Mouse (Mus musculus) embryonic fibroblast, embryonic 13.5 days (primary cell): ENCODE measurements around the gene Marveld2. TPM values are rescaled to one million over a fixed set of nuclear protein-coding genes. Genes with fewer than 3 reads are reported as not detected.

ENCODE experiments used
- H3K27ac ChIP-seq: 2 replicates; pipeline ENCODE4 v1.5.1; 2012; ENCODE audit warnings: low read length, control low read depth, inconsistent platforms; ENCODE audit not compliant: insufficient read depth
- H3K4me1 ChIP-seq: 2 replicates; pipeline ENCODE4 v1.6.1; 2011; ENCODE audit warnings: low read length; ENCODE audit not compliant: control insufficient read depth, insufficient read depth
- H3K4me3 ChIP-seq: 2 replicates; pipeline ENCODE4 v1.5.1; 2011; ENCODE audit warnings: mild to moderate bottlenecking, control low read depth, low read length; ENCODE audit not compliant: insufficient read depth
- CTCF ChIP-seq: IDR thresholded peaks from 2 replicates; pipeline ENCODE4 v1.5.1; 2011; ENCODE audit warnings: mild to moderate bottlenecking, control low read depth, low read length, moderate library complexity, borderline replicate concordance; ENCODE audit not compliant: insufficient read depth
- POLR2A ChIP-seq: IDR thresholded peaks from 2 replicates; pipeline ENCODE4 v1.6.1; 2011; ENCODE audit warnings: low read depth, mild to moderate bottlenecking, control low read depth, low read length, moderate library complexity
- polyA plus RNA-seq: library from polyadenylated mRNA; stranded (reverse); fragments of >200 nt; gene quantifications from 2 replicates; pipeline ENCODE4 v1.2.4, GENCODE M21; 2011; ENCODE audit warnings: low read depth; ENCODE audit not compliant: missing spikeins, insufficient read length

The Marveld2 gene
- polyA plus RNA-seq, 1 experiment, result not detected

GRCm38 (mm10) chr13:100579220-100579619 lies 37.6 kb downstream of the Marveld2 start:
- TF ChIP-seq CTCF (no peak), POLR2A (no peak)
- 0 out of 2 replicates have a peak, but pooled peaks cover 3% of the 10 kb centered on the region for H3K4me1 ChIP-seq
- H3K4me3 ChIP-seq, result no peak overlapping the region
- no peak overlapping the region for H3K27ac ChIP-seq

GRCm38 (mm10) chr13:100575950-100576349 lies 40.8 kb downstream of the Marveld2 start:
- H3K4me1 ChIP-seq, result no peaks in the 10 kb centered on the region
- TF ChIP-seq CTCF (no peak), POLR2A (no peak)
- H3K4me3 ChIP-seq, result no peak overlapping the region
- H3K27ac ChIP-seq, result no peak overlapping the region

GRCm38 (mm10) chr13:100570713-100571112 lies 46.1 kb downstream of the Marveld2 start:
- no peaks in the 10 kb centered on the region for H3K4me1 ChIP-seq
- no peak overlapping the region for H3K4me3 ChIP-seq
- TF ChIP-seq POLR2A (no peak), CTCF (no peak)
- no peak overlapping the region for H3K27ac ChIP-seq

- no peak overlapping the region for H3K4me3 ChIP-seq
- TF ChIP-seq CTCF, result no peak
- TF ChIP-seq POLR2A, result no peak
- no peak overlapping the region for H3K27ac ChIP-seq
- no peaks in the 10 kb centered on the region for H3K4me1 ChIP-seq
Measured at GRCm38 (mm10) chr13:100568359-100568758, 48.4 kb downstream of the Marveld2 start.

- Histone ChIP-seq H3K4me1 (no peaks in the 10 kb centered on the region), H3K4me3 (no peak overlapping the region), H3K27ac (no peak overlapping the region)
- TF ChIP-seq POLR2A, result no peak
- no peak for TF ChIP-seq CTCF
Measured at GRCm38 (mm10) chr13:100559449-100559848, 57.3 kb downstream of the Marveld2 start.

- Histone ChIP-seq H3K4me3 (no peak overlapping the region), H3K4me1 (no peaks in the 10 kb centered on the region), H3K27ac (no peak overlapping the region)
- TF ChIP-seq POLR2A, result no peak
Measured at GRCm38 (mm10) chr13:100557011-100557410, 59.8 kb downstream of the Marveld2 start.

- H3K4me3 ChIP-seq, result peak overlapping the region; percentile 40
- H3K27ac ChIP-seq, result no peak overlapping the region
- H3K4me1 ChIP-seq, result no peaks in the 10 kb centered on the region
- no peak for TF ChIP-seq CTCF
- TF ChIP-seq POLR2A, result no peak
Measured at GRCm38 (mm10) chr13:100553042-100553437, 63.7 kb downstream of the Marveld2 start.

GRCm38 (mm10) chr13:100552369-100553041 lies 64.3 kb downstream of the Marveld2 start, which contains the start of gene Ocln:
TSS of gene Ocln (minus strand) at chr13:100552718.
- H3K4me1 ChIP-seq, result no peaks in the 10 kb centered on the region
- TF ChIP-seq CTCF (no peak), POLR2A (no peak)
- no peak within 1 kb of the TSS for H3K27ac ChIP-seq
- peak within 1 kb of the TSS; percentile 40 for H3K4me3 ChIP-seq

- no peak overlapping the region for H3K27ac ChIP-seq
- H3K4me1 ChIP-seq, result no peaks in the 10 kb centered on the region
- no peak for TF ChIP-seq CTCF
- H3K4me3 ChIP-seq, result peak overlapping the region; percentile 40
Measured at GRCm38 (mm10) chr13:100552009-100552368, 64.8 kb downstream of the Marveld2 start.

GRCm38 (mm10) chr13:100551371-100552008 lies 65.3 kb downstream of the Marveld2 start:
- no peak for TF ChIP-seq CTCF
- TF ChIP-seq POLR2A, result no peak
- H3K4me1 ChIP-seq, result no peaks in the 10 kb centered on the region
- H3K4me3 ChIP-seq, result peak overlapping the region; percentile 40
- H3K27ac ChIP-seq, result no peak overlapping the region

- TF ChIP-seq CTCF, result no peak
- Histone ChIP-seq H3K4me1 (no peaks in the 10 kb centered on the region; the same call in 1 of the 2 replicates), H3K27ac (no peak overlapping the region), H3K4me3 (no peak overlapping the region)
Measured at GRCm38 (mm10) chr13:100547269-100547668, 69.5 kb downstream of the Marveld2 start.

Other genes with a start within 250 kb of the Marveld2 start
- gene Naip1, start 164.1 kb downstream of the Marveld2 start, polyA plus RNA-seq, result not detected in 2 replicates
- 30.8 and 42.1 TPM in 2 replicates for gene Gtf2h2, start 124.4 kb downstream of the Marveld2 start, polyA plus RNA-seq
- not detected in 2 replicates for gene Ocln, start 64.3 kb downstream of the Marveld2 start, polyA plus RNA-seq
- 209 and 222 TPM in 2 replicates for gene Ak6, start 34.0 kb upstream of the Marveld2 start, polyA plus RNA-seq
- gene Rad17, start 34.1 kb upstream of the Marveld2 start, polyA plus RNA-seq, result 21.9 and 22.0 TPM in 2 replicates
- 3.9 and 6.2 TPM in 2 replicates for gene Taf9, start 34.6 kb upstream of the Marveld2 start, polyA plus RNA-seq
- gene Ccdc125, start 52.7 kb upstream of the Marveld2 start, polyA plus RNA-seq, result 1.4 and 2.3 TPM in 2 replicates
- gene Cdk7, start 114.0 kb upstream of the Marveld2 start, polyA plus RNA-seq, result 81.4 and 82.4 TPM in 2 replicates
- gene Mrps36, start 127.7 kb upstream of the Marveld2 start, polyA plus RNA-seq, result 62.8 and 64.2 TPM in 2 replicates
- gene Cenph, start 158.9 kb upstream of the Marveld2 start, polyA plus RNA-seq, result 17.4 and 20.9 TPM in 2 replicates
- gene Ccnb1, start 169.6 kb upstream of the Marveld2 start, polyA plus RNA-seq, result 84.2 and 103 TPM in 2 replicates
- gene Slc30a5, start 216.5 kb upstream of the Marveld2 start, polyA plus RNA-seq, result 54.5 and 58.8 TPM in 2 replicates